ENCODE assay signal across 8 mouse cellular contexts in the genomic region with DNA sequence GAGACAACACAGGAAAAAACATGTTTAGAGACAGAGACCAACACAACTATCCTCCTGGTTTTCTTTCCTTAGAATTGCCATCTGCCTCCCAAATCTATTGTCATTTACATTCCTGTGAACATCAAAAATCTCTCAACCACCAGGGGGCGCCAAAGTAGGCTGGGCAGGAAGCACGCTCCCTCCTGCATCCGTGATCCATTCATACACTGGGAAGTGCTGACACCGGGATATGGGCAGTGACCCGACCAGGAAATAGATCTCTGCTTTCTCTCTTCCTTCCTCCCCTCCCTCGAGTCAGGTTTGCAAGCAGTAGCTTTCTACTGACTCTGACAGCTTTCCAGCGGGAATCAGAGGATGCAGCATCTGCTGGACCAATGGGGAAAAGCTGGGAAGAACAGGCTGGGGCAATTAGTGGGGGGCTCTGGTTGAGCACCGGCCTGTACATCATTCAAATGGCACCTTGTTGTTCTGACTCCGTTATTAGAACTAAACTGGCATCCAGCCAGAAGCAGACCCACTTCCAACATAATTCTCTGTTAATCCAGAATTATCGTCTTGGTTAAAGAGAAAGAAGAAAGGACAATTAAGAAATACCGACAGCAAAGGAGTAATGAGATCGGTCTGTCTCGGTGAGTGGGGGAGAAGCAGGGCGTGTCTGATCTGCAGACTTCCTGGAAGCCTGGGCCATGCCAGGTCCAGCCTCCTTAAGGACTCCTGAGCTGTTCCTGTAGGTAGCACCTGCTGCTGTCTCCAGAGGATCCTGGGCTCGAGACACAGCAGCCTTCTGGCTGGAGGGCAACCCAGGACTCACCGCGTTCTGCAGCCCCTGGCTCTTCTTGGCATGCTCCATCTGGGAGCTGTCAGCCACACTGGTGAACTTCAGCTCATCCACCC. TPM values are rescaled to one million over a fixed set of nuclear protein-coding genes. Genes with fewer than 3 reads are reported as not detected.
DNase-seq lines count a peak whose midpoint lies in the region; ATAC-seq and TF ChIP-seq lines count a peak whose summit lies in the region.

No protein-coding gene starts in this region.

- H3K27ac ChIP-seq in hindbrain, embryonic 14.5 days = no peak overlapping the region
- no peak overlapping the region for H3K27ac ChIP-seq in hindbrain, embryonic 13.5 days
- H3K27ac ChIP-seq in forebrain, embryonic 13.5 days = no peak overlapping the region
- H3K27ac ChIP-seq in midbrain, embryonic 13.5 days = no peak overlapping the region
- no peak overlapping the region for H3K27ac ChIP-seq in stomach, postnatal 0 days (replicated peaks)

- no peak for ATAC-seq in hindbrain, embryonic 14.5 days (ENCODE audit: low FRiP score)
- ATAC-seq in hindbrain, embryonic 13.5 days (ENCODE audit: low FRiP score) = no peak
- ATAC-seq in forebrain, embryonic 13.5 days = 0 out of 2 replicates have a peak, but pooled peaks have one; percentile 55
- peak; percentile 25 to 42; a peak in 1 of 4 replicates for ATAC-seq in hematopoietic stem cell, adult 5-6 weeks (replicated peaks in 1 of 2; ENCODE audit: insufficient read depth in 1 of 2, low FRiP score in 2 of 2, low TSS enrichment in 1 of 2, low read depth in 1 of 2, poor library complexity in 2 of 2, severe bottlenecking in 2 of 2)
- 0 out of 2 replicates have a peak, but pooled peaks have one; percentile 34 for ATAC-seq in midbrain, embryonic 13.5 days
- ATAC-seq in stomach, postnatal 0 days (ENCODE audit: low FRiP score, low TSS enrichment) = peak; percentile 85

- H3K36me3 ChIP-seq in hindbrain, embryonic 14.5 days (replicated peaks; ENCODE audit: control insufficient read depth, insufficient read depth) = no peaks in the 10 kb centered on the region
- no peaks in the 10 kb centered on the region for H3K36me3 ChIP-seq in hindbrain, embryonic 13.5 days
- H3K36me3 ChIP-seq in forebrain, embryonic 13.5 days (ENCODE audit: poor library complexity, severe bottlenecking) = no peaks in the 10 kb centered on the region
- H3K36me3 ChIP-seq in midbrain, embryonic 13.5 days = no peaks in the 10 kb centered on the region
- no peaks in the 10 kb centered on the region for H3K36me3 ChIP-seq in stomach, postnatal 0 days (ENCODE audit: control insufficient read depth, insufficient read depth, low read length)

- intact Hi-C loops in left cerebral cortex, postnatal 10 days (cut with DNase I) = no loop called here

- H3K9ac ChIP-seq in hindbrain, embryonic 14.5 days = no peak overlapping the region
- H3K9ac ChIP-seq in hindbrain, embryonic 13.5 days = no peak overlapping the region
- no peak overlapping the region for H3K9ac ChIP-seq in forebrain, embryonic 13.5 days
- H3K9ac ChIP-seq in midbrain, embryonic 13.5 days (replicated peaks) = no peak overlapping the region
- H3K9ac ChIP-seq in stomach, postnatal 0 days (ENCODE audit: low read length) = no peak overlapping the region

- H3K4me1 ChIP-seq in hindbrain, embryonic 14.5 days (replicated peaks; ENCODE audit: control insufficient read depth, insufficient read depth, low read length) = no peaks in the 10 kb centered on the region
- no peaks in the 10 kb centered on the region; the same call in 1 of the 2 replicates for H3K4me1 ChIP-seq in hindbrain, embryonic 13.5 days (replicated peaks)
- peaks cover 6% of the 10 kb centered on the region; the same call in 1 of the 2 replicates for H3K4me1 ChIP-seq in forebrain, embryonic 13.5 days
- peaks cover 3% of the 10 kb centered on the region; the same call in 1 of the 2 replicates for H3K4me1 ChIP-seq in midbrain, embryonic 13.5 days (replicated peaks)
- H3K4me1 ChIP-seq in stomach, postnatal 0 days (replicated peaks; ENCODE audit: control insufficient read depth, insufficient read depth) = no peaks in the 10 kb centered on the region

- 44% methylated on average over 17 of the region's 17 CpGs for WGBS in hindbrain, embryonic 14.5 days
- WGBS in hindbrain, embryonic 13.5 days = 44% methylated on average over 17 of the region's 17 CpGs
- WGBS in forebrain, embryonic 13.5 days = 24% methylated on average over 17 of the region's 17 CpGs
- 44% methylated on average over 17 of the region's 17 CpGs for WGBS in midbrain, embryonic 13.5 days
- WGBS in stomach, postnatal 0 days = 31% methylated on average over 17 of the region's 17 CpGs

- no peak overlapping the region for H3K4me3 ChIP-seq in hindbrain, embryonic 14.5 days (replicated peaks; ENCODE audit: low read length)
- no peak overlapping the region for H3K4me3 ChIP-seq in hindbrain, embryonic 13.5 days
- H3K4me3 ChIP-seq in forebrain, embryonic 13.5 days = no peak overlapping the region
- no peak overlapping the region for H3K4me3 ChIP-seq in midbrain, embryonic 13.5 days (replicated peaks)
- no peak overlapping the region for H3K4me3 ChIP-seq in stomach, postnatal 0 days (ENCODE audit: low read depth, low read length)

- TF ChIP-seq EP300 in stomach, postnatal 0 days (optimal IDR thresholded peaks at IDR 0.05) = no peak

- DNase-seq in hindbrain, embryonic 14.5 days (ENCODE audit: low spot score) = peak; percentile 62
- peak; percentile 88 for DNase-seq in adrenal gland, postnatal 14 days
- peak; percentile 29 to 76 for DNase-seq in left cerebral cortex, postnatal 10 days (ENCODE audit: extremely low spot score in 1 of 2, low spot score in 2 of 2)
- peak; percentile 85 for DNase-seq in stomach, postnatal 0 days (ENCODE audit: low spot score)

- H3K9me3 ChIP-seq in hindbrain, embryonic 14.5 days (ENCODE audit: control insufficient read depth, low read length) = no peaks in the 10 kb centered on the region
- H3K9me3 ChIP-seq in hindbrain, embryonic 13.5 days = no peaks in the 10 kb centered on the region
- 0 out of 2 replicates have a peak, but pooled peaks cover 3% of the 10 kb centered on the region for H3K9me3 ChIP-seq in forebrain, embryonic 13.5 days (replicated peaks)
- 0 out of 2 replicates have a peak, but pooled peaks cover 4% of the 10 kb centered on the region for H3K9me3 ChIP-seq in midbrain, embryonic 13.5 days
- H3K9me3 ChIP-seq in stomach, postnatal 0 days (ENCODE audit: control insufficient read depth, low read length) = no peaks in the 10 kb centered on the region

- no peak overlapping the region for H3K4me2 ChIP-seq in hindbrain, embryonic 14.5 days (replicated peaks)
- H3K4me2 ChIP-seq in hindbrain, embryonic 13.5 days = no peak overlapping the region
- H3K4me2 ChIP-seq in forebrain, embryonic 13.5 days = peak overlapping the region; percentile 17; the same call in 1 of the 2 replicates
- H3K4me2 ChIP-seq in midbrain, embryonic 13.5 days (replicated peaks) = no peak overlapping the region
- H3K4me2 ChIP-seq in stomach, postnatal 0 days (replicated peaks; ENCODE audit: low read depth) = peak overlapping the region; percentile 35; the same call in 1 of the 2 replicates

- no peaks in the 10 kb centered on the region for H3K27me3 ChIP-seq in hindbrain, embryonic 14.5 days (ENCODE audit: control insufficient read depth, insufficient read depth, low read length)
- no peaks in the 10 kb centered on the region for H3K27me3 ChIP-seq in hindbrain, embryonic 13.5 days
- H3K27me3 ChIP-seq in forebrain, embryonic 13.5 days = no peaks in the 10 kb centered on the region
- no peaks in the 10 kb centered on the region for H3K27me3 ChIP-seq in midbrain, embryonic 13.5 days
- H3K27me3 ChIP-seq in stomach, postnatal 0 days (ENCODE audit: control insufficient read depth, insufficient read depth, low read length) = no peaks in the 10 kb centered on the region

- TF ChIP-seq CTCF in stomach, postnatal 0 days (IDR thresholded peaks at IDR 0.05; ENCODE audit: low read depth) = peak; percentile 90

RNA-seq across cellular contexts. Expression of a gene that starts 33.1 kb away (rescaled TPM):
- 0.17 and 0.24 TPM in 2 replicates for polyA plus RNA-seq in hindbrain, embryonic 14.5 days (2014; fragmentation: Nextera tagmentation; extraction: Ambion mirVana)
- 0.25 and 0.49 TPM in 2 replicates for polyA plus RNA-seq in hindbrain, embryonic 13.5 days (2015; fragmentation: Nextera tagmentation; extraction: Ambion mirVana)
- total RNA-seq in adrenal gland, postnatal 14 days (2021) = 0.11 TPM in 2 replicates
- 0.26 and 0.30 TPM in 2 replicates for polyA plus RNA-seq in forebrain, embryonic 13.5 days (2015; fragmentation: Nextera tagmentation; extraction: Ambion mirVana)
- 1.1 TPM in 2 replicates for total RNA-seq in hematopoietic stem cell, adult 5-6 weeks (2017)
- total RNA-seq in left cerebral cortex, postnatal 10 days (2021) = under 1 TPM; 0.57 to 0.62 TPM
- polyA plus RNA-seq in midbrain, embryonic 13.5 days (2015; fragmentation: Nextera tagmentation; extraction: Ambion mirVana) = 0.24 and 0.50 TPM in 2 replicates
- 0.33 and 0.41 TPM in 2 replicates for polyA plus RNA-seq in stomach, postnatal 0 days (2015; fragmentation: Nextera tagmentation; extraction: Ambion mirVana)

RNA-seq across cellular contexts. Expression of a gene that starts 40.2 kb away (rescaled TPM):
- 18.4 and 18.5 TPM in 2 replicates for polyA plus RNA-seq in hindbrain, embryonic 14.5 days (2014; fragmentation: Nextera tagmentation; extraction: Ambion mirVana)
- polyA plus RNA-seq in hindbrain, embryonic 13.5 days (2015; fragmentation: Nextera tagmentation; extraction: Ambion mirVana) = 16.0 and 18.3 TPM in 2 replicates
- 13.7 and 15.7 TPM in 2 replicates for total RNA-seq in adrenal gland, postnatal 14 days (2021)
- 13.7 and 18.3 TPM in 2 replicates for polyA plus RNA-seq in forebrain, embryonic 13.5 days (2015; fragmentation: Nextera tagmentation; extraction: Ambion mirVana)
- total RNA-seq in hematopoietic stem cell, adult 5-6 weeks (2017) = 35.4 and 43.1 TPM in 2 replicates
- total RNA-seq in left cerebral cortex, postnatal 10 days (2021) = 10 to 100 TPM; 12.5 to 13.0 TPM
- polyA plus RNA-seq in midbrain, embryonic 13.5 days (2015; fragmentation: Nextera tagmentation; extraction: Ambion mirVana) = 13.0 and 14.8 TPM in 2 replicates
- polyA plus RNA-seq in stomach, postnatal 0 days (2015; fragmentation: Nextera tagmentation; extraction: Ambion mirVana) = 17.9 and 20.8 TPM in 2 replicates

Comparison
In these comparisons a context has a peak if more than half of its experiments do, and no peak if none do; other contexts are left out.
1. ATAC-seq: peak in forebrain, embryonic 13.5 days (single experiment), hematopoietic stem cell, adult 5-6 weeks (2 of 2), midbrain, embryonic 13.5 days (single experiment) and stomach, postnatal 0 days (single experiment); none in hindbrain, embryonic 14.5 days (single experiment) and hindbrain, embryonic 13.5 days (single experiment).
2. H3K4me2 ChIP-seq: peak in forebrain, embryonic 13.5 days (single experiment) and stomach, postnatal 0 days (single experiment); none in hindbrain, embryonic 14.5 days (single experiment), hindbrain, embryonic 13.5 days (single experiment) and midbrain, embryonic 13.5 days (single experiment).
3. Peak in every context shown above with its lines, with median percentiles within 50 percentile points of each other: DNase-seq.